Mouse (Mus musculus): Measurements from ENCODE around the gene Sap30bp.

DNA sequence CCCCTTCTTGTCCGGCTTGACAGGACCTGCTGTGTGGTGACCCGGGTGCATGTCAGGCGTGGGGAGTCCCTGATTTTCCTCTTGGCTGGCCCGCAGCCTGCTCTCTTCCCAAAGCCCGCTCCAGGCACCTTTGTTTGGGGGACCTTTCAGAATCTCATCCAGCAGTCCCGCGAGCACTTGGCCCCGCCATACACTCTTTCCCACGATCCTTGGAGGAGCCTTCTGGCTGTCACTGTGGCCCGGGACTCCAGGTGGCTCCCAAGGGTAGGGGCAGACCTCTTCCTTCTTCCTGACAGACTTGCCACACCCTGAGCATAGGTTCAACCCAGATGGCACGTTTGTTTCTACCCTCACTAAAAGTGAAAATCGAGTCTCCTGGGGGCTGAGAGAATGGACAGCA lies 42.5 kb downstream of the Sap30bp start:
- no peak for TF ChIP-seq CTCF (IDR thresholded peaks at IDR 0.05; ENCODE audit: insufficient read depth, low read depth, low read length)
- no peak for TF ChIP-seq POLR2A (IDR thresholded peaks at IDR 0.05; ENCODE audit: insufficient read depth, low read depth, low read length)

All from olfactory bulb, adult 2 months (tissue).